Mouse (Mus musculus) E14TG2a.4 (cell line): ENCODE results near the gene Xpo4.

Experiments used
- H3K27me3 ChIP-seq: 2 replicates; pipeline ENCODE4 v1.6.1; 2014; ENCODE audit warnings: low read length, control low read depth; ENCODE audit not compliant: insufficient read depth
- H3K36me3 ChIP-seq: 2 replicates; pipeline ENCODE4 v1.6.1; 2014; ENCODE audit warnings: low read length, control low read depth; ENCODE audit not compliant: insufficient read depth
- H3K4me1 ChIP-seq: replicated peaks from 2 replicates; pipeline ENCODE4 v1.6.1; 2014; ENCODE audit warnings: low read depth, low read length, control low read depth
- H3K4me3 ChIP-seq: replicated peaks from 2 replicates; pipeline ENCODE4 v1.5.1; 2014; ENCODE audit warnings: mild to moderate bottlenecking, low read length
- H3K9me3 ChIP-seq: 2 replicates; pipeline ENCODE4 v1.6.1; 2014; ENCODE audit warnings: low read length, control low read depth
- CTCF ChIP-seq: conservative IDR thresholded peaks from 2 replicates; pipeline ENCODE4 v1.5.1; 2014; ENCODE audit warnings: low read length
- NANOG ChIP-seq: IDR thresholded peaks from 2 replicates; pipeline ENCODE4 v1.6.1; 2014; ENCODE audit warnings: borderline replicate concordance, low read length, mixed read lengths
- POU5F1 ChIP-seq: IDR thresholded peaks from 2 replicates; pipeline ENCODE4 v1.6.1; 2014; ENCODE audit warnings: low read length, borderline replicate concordance

Xpo4 gene

GRCm38 (mm10) chr14:57534961-57535360 is 130.3 kb downstream of the Xpo4 start:
- peaks cover 88% of the 10 kb centered on the region for H3K4me1 ChIP-seq
- TF ChIP-seq CTCF (no peak), POU5F1 (no peak), NANOG (no peak)
- H3K9me3 ChIP-seq = no peaks in the 10 kb centered on the region
- peak overlapping the region; percentile 26 for H3K4me3 ChIP-seq
- H3K27me3 ChIP-seq = peaks cover 46% of the 10 kb centered on the region
- H3K36me3 ChIP-seq = no peaks in the 10 kb centered on the region

DNA sequence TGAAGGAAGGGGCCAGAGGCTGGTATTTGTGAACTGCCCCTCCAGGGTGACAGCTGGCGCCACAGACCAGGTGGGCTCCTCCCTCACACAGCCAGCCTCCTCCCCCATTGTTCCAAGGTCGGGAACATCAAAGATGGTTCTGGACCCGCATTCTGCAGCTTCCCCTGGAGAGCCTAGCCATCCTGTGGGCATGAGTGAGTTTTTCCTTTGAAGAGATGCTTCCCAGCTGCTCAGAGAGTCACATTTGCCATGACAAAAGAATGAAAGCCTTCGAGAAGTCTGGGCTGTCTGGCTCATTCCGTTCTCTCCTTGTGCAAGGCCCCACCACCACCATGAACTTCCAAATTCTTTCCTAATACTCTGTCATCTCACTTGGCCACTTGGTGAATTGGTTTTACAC is 130.9 kb downstream of the Xpo4 start:
- no peak for TF ChIP-seq CTCF
- no peak for TF ChIP-seq POU5F1
- no peak for TF ChIP-seq NANOG
- Histone ChIP-seq H3K36me3 (no peaks in the 10 kb centered on the region), H3K27me3 (peaks cover 41% of the 10 kb centered on the region), H3K4me1 (peaks cover 93% of the 10 kb centered on the region), H3K4me3 (peak overlapping the region; percentile 26), H3K9me3 (no peaks in the 10 kb centered on the region)

DNA sequence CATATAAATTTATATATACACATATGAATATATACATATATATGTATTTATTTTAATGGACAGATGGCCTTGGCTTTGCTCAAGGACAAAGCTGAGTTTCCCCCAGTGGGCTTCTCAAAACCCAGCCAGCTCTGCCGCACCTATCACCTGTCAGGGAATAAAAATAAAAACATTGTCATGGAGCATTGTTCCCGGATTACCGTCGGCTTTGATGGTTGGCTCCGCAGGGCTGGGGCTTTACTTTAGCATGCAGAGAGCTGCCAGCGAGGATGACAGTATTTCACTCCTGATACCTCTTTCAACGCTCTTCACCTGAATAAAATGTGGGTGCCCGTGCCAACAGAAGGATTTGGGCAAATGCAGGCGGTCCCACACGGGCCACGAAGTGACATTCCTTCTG is 131.4 kb downstream of the Xpo4 start:
- H3K9me3 ChIP-seq = no peaks in the 10 kb centered on the region
- H3K27me3 ChIP-seq = peaks cover 38% of the 10 kb centered on the region
- TF ChIP-seq NANOG (no peak), POU5F1 (no peak), CTCF (no peak)
- no peaks in the 10 kb centered on the region for H3K36me3 ChIP-seq
- H3K4me3 ChIP-seq = peak overlapping the region; percentile 26
- peaks cover 96% of the 10 kb centered on the region for H3K4me1 ChIP-seq

- TF ChIP-seq POU5F1 = no peak
- peak; percentile 98 for TF ChIP-seq CTCF
- no peak for TF ChIP-seq NANOG
- peaks cover 96% of the 10 kb centered on the region for H3K4me1 ChIP-seq
- H3K36me3 ChIP-seq = no peaks in the 10 kb centered on the region
- no peak overlapping the region for H3K4me3 ChIP-seq
- H3K27me3 ChIP-seq = peaks cover 32% of the 10 kb centered on the region
- no peaks in the 10 kb centered on the region for H3K9me3 ChIP-seq
Measured at GRCm38 (mm10) chr14:57533214-57533613, 132.0 kb downstream of the Xpo4 start.

DNA sequence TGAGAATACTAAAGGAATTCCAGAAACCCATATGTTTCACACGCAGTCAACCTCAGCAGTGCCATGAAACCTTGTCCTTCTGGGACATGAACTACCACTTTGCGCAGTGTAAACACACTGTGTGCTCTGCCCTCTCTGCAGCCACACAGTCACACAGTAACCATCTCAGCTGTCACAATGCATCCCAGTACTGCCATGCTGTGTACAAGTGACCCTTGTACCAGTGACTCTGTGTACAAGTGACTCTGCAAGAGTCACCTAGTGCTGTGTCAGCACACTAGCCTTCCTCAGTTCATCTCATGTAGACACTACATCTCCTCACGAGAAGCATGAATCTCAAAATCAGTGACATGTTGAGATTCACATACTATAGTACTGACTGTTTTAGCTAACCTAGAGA is 132.7 kb downstream of the Xpo4 start:
- peaks cover 96% of the 10 kb centered on the region for H3K4me1 ChIP-seq
- no peaks in the 10 kb centered on the region for H3K36me3 ChIP-seq
- H3K4me3 ChIP-seq = no peak overlapping the region
- TF ChIP-seq NANOG = no peak
- TF ChIP-seq CTCF = no peak
- TF ChIP-seq POU5F1 = no peak
- H3K9me3 ChIP-seq = no peaks in the 10 kb centered on the region
- peaks cover 26% of the 10 kb centered on the region for H3K27me3 ChIP-seq

- H3K4me1 ChIP-seq = peaks cover 91% of the 10 kb centered on the region
- H3K9me3 ChIP-seq = no peaks in the 10 kb centered on the region
- TF ChIP-seq POU5F1 (no peak), NANOG (no peak), CTCF (no peak)
Measured at GRCm38 (mm10) chr14:57529786-57530515, 135.3 kb downstream of the Xpo4 start.

DNA sequence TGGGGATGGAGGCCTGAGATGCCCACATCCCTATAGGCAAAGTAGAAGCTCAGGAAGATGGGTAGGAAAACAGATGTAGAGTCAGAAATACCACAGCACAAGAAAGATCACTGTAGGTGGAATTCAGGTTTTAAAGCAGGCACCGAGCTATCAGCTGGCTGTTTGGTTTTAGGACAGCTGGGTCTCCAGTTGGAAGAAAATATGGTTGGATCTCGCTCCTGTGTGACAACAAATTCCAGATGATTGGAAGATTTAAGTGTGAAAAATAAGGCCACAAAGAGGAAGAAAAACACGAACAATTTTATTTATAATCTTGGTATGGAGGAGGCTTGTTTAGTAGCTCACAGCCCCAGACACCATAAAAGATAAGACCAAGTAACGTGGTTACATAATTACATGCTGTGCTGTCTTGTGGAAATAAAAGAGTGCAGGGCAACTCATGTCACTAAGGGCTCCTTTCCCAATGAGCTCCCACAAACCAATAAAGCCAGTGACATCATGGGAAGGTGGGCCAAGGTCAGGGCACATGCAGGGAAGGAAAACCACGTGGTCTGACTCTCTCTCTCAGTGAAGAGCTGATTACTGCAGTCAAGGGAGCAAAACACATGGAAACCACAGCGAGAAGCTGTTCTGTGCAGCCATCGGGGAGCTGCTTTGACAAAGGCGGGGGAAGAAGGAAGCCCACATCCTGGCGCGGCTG is 136.0 kb downstream of the Xpo4 start:
- Histone ChIP-seq H3K4me3 (peak overlapping the region; percentile 63), H3K27me3 (peaks cover 3% of the 10 kb centered on the region; the same call in 1 of the 2 replicates), H3K36me3 (no peaks in the 10 kb centered on the region), H3K4me1 (peaks cover 87% of the 10 kb centered on the region), H3K9me3 (no peaks in the 10 kb centered on the region)
- TF ChIP-seq POU5F1 (no peak), NANOG (no peak; the same call in 1 of the 2 replicates), CTCF (no peak)

More at GRCm38 (mm10) chr14:57529786-57530515, 135.3 kb downstream of the Xpo4 start:
- peak overlapping the region; percentile 63 for H3K4me3 ChIP-seq
- H3K27me3 ChIP-seq = peaks cover 10% of the 10 kb centered on the region
- H3K36me3 ChIP-seq = no peaks in the 10 kb centered on the region

DNA sequence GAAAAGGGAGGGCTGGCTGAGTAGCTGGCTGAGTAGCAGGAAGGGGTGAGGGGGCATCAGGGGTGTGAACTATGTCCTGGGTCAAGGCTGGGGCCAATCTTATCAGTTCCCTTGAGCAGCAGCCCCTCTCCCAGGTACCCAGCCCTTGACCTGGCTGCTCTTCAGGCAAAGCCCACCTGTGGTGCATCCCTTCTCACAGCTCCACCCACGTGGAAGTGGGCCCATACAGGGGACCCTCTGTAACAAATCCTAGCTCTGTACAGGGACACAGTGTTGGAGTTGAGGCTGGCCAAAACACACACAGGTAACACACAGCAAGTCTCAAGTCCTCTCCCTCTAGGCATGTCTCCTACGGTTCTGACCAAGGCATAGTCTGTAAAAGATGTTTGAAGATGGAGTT is 137.6 kb downstream of the Xpo4 start:
- no peak for TF ChIP-seq POU5F1
- Histone ChIP-seq H3K4me3 (no peak overlapping the region; the same call in 1 of the 2 replicates), H3K4me1 (peaks cover 88% of the 10 kb centered on the region), H3K36me3 (peaks cover 10% of the 10 kb centered on the region), H3K27me3 (no peaks in the 10 kb centered on the region), H3K9me3 (no peaks in the 10 kb centered on the region)
